Mouse (Mus musculus): ENCODE results near the gene Polr2m. TPM values are rescaled to one million over a fixed set of nuclear protein-coding genes. Genes with fewer than 3 reads are reported as not detected.

Gene Polr2m
- 100 to 1,000 TPM; 129 to 136 TPM for total RNA-seq (2023)

DNA sequence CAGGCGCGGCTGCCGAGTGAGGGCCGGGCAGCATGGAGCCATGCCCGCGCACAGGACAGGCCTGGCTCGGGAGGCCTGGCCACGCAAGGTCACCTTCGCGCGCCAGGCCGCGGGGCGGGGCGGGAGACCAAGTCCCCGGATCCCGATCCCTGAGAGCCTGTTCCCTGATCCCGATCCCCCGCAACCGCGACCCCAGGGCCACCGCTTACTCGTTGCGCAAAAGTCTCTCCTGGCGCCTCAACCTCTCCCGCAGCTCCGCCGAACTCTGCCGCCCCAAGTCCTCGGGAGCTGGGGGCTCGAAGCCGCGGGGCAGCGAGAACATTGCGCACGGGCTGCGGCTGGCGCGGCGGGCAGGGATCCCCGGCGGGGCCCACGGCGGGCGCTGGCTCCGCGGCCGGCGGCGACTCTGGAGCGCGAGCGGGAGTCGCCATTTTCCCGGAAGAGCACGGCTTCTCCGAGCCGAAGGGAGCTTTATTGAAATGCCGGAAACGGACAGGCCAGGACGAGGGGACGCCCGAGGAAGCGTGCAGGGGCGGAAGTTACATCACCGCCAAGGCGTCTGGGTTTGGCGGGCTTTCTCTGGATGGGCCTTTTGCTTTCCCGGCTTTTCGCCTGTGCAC, at the start of gene Polr2m:
TSS of gene Polr2m (minus strand) at position 461 of the 620 bp plus-strand sequence.

Other genes starting within 250 kb of the Polr2m start
- 1 to 10 TPM in 1 of 2 experiments, under 1 TPM in 1; 0.33 to 1.4 TPM for gene Myzap, start 106.4 kb upstream of the Polr2m start, total RNA-seq (2023)

Measured in T-cell, adult 66 days (primary cell).